Mouse (Mus musculus): Measurements from ENCODE around the gene Vsx2. TPM values are rescaled to one million over a fixed set of nuclear protein-coding genes. Genes with fewer than 3 reads are reported as not detected.

The Vsx2 gene
- total RNA-seq (2014; rRNA removed), result 2.5 and 4.0 TPM in 2 replicates
- 1.8 and 2.4 TPM in 2 replicates for polyA plus RNA-seq (2015; fragmentation: Nextera tagmentation; extraction: Ambion mirVana)

GRCm38 (mm10) chr12:84569336-84569970 lies at the start of gene Vsx2:
Vsx2 (plus strand) TSS chr12:84569762.
- Histone ChIP-seq H3K4me1 (ENCODE audit: insufficient read depth, low read length) (no peaks in the 10 kb centered on the region), H3K9me3 (ENCODE audit: low read length) (no peaks in the 10 kb centered on the region), H3K9ac (replicated peaks; ENCODE audit: low read length) (no peak within 1 kb of the TSS), H3K27ac (no peak within 1 kb of the TSS), H3K36me3 (ENCODE audit: insufficient read depth, low read length) (no peaks in the 10 kb centered on the region), H3K27me3 (ENCODE audit: insufficient read depth, low read length) (peaks cover 68% of the 10 kb centered on the region), H3K4me2 (ENCODE audit: low read depth, low read length) (peak within 1 kb of the TSS; percentile 5; the same call in 1 of the 2 replicates), H3K4me3 (ENCODE audit: low read length) (peak within 1 kb of the TSS; percentile 10)
- DNase-seq (ENCODE audit: low spot score), result no peak
- TF ChIP-seq CTCF (IDR thresholded peaks at IDR 0.05; ENCODE audit: low read depth), result no peak
- ATAC-seq, result 0 out of 2 replicates have a peak, but pooled peaks have one; percentile 35
- 2% methylated on average over 25 of the region's 25 CpGs for WGBS

GRCm38 (mm10) chr12:84523728-84524127 lies 45.8 kb upstream of the Vsx2 start:
- no peak for DNase-seq (ENCODE audit: low spot score)
- no peak for TF ChIP-seq CTCF (IDR thresholded peaks at IDR 0.05; ENCODE audit: low read depth)
- no peak overlapping the region for H3K4me3 ChIP-seq (ENCODE audit: low read length)
- no peaks in the 10 kb centered on the region for H3K4me1 ChIP-seq (ENCODE audit: insufficient read depth, low read length)
- H3K4me2 ChIP-seq (ENCODE audit: low read depth, low read length), result no peak overlapping the region
- H3K9me3 ChIP-seq (ENCODE audit: low read length), result no peaks in the 10 kb centered on the region
- no peaks in the 10 kb centered on the region for H3K36me3 ChIP-seq (ENCODE audit: insufficient read depth, low read length)
- peaks cover 6% of the 10 kb centered on the region; the same call in 1 of the 2 replicates for H3K27me3 ChIP-seq (ENCODE audit: insufficient read depth, low read length)
- H3K9ac ChIP-seq (replicated peaks; ENCODE audit: low read length), result no peak overlapping the region
- ATAC-seq, result no peak
- H3K27ac ChIP-seq, result no peak overlapping the region
- WGBS, result 63% methylated on average over 3 of the region's 3 CpGs

GRCm38 (mm10) chr12:84524147-84525050 lies 45.2 kb upstream of the Vsx2 start:
- H3K27ac ChIP-seq, result no peak overlapping the region
- no peak overlapping the region for H3K4me3 ChIP-seq (ENCODE audit: low read length)
- no peaks in the 10 kb centered on the region for H3K36me3 ChIP-seq (ENCODE audit: insufficient read depth, low read length)
- H3K4me1 ChIP-seq (ENCODE audit: insufficient read depth, low read length), result no peaks in the 10 kb centered on the region
- 71% methylated on average over 11 of the region's 11 CpGs for whole genome bisulfite sequencing
- DNase-seq (ENCODE audit: low spot score), result no peak
- no peak overlapping the region for H3K4me2 ChIP-seq (ENCODE audit: low read depth, low read length)
- ATAC-seq, result no peak
- H3K9me3 ChIP-seq (ENCODE audit: low read length), result no peaks in the 10 kb centered on the region
- no peak for TF ChIP-seq CTCF (IDR thresholded peaks at IDR 0.05; ENCODE audit: low read depth)
- no peak overlapping the region for H3K9ac ChIP-seq (replicated peaks; ENCODE audit: low read length)
- peaks cover 6% of the 10 kb centered on the region; the same call in 1 of the 2 replicates for H3K27me3 ChIP-seq (ENCODE audit: insufficient read depth, low read length)

GRCm38 (mm10) chr12:84525422-84525821 lies 44.1 kb upstream of the Vsx2 start:
- no peaks in the 10 kb centered on the region for H3K4me1 ChIP-seq (ENCODE audit: insufficient read depth, low read length)
- peaks cover 6% of the 10 kb centered on the region; the same call in 1 of the 2 replicates for H3K27me3 ChIP-seq (ENCODE audit: insufficient read depth, low read length)
- no peaks in the 10 kb centered on the region for H3K9me3 ChIP-seq (ENCODE audit: low read length)
- no peak overlapping the region for H3K27ac ChIP-seq
- 87% methylated on average over 12 of the region's 12 CpGs for WGBS
- no peak overlapping the region for H3K4me3 ChIP-seq (ENCODE audit: low read length)
- H3K36me3 ChIP-seq (ENCODE audit: insufficient read depth, low read length), result no peaks in the 10 kb centered on the region
- DNase-seq (ENCODE audit: low spot score) (no peak), ATAC-seq (no peak)
- no peak overlapping the region for H3K9ac ChIP-seq (replicated peaks; ENCODE audit: low read length)
- TF ChIP-seq CTCF (IDR thresholded peaks at IDR 0.05; ENCODE audit: low read depth), result no peak
- H3K4me2 ChIP-seq (ENCODE audit: low read depth, low read length), result no peak overlapping the region

GRCm38 (mm10) chr12:84530426-84530825 lies 39.1 kb upstream of the Vsx2 start:
- WGBS, result 95% methylated on average over 5 of the region's 5 CpGs
- H3K4me3 ChIP-seq (ENCODE audit: low read length), result no peak overlapping the region
- H3K36me3 ChIP-seq (ENCODE audit: insufficient read depth, low read length), result no peaks in the 10 kb centered on the region
- H3K9me3 ChIP-seq (ENCODE audit: low read length), result no peaks in the 10 kb centered on the region
- no peak overlapping the region for H3K9ac ChIP-seq (replicated peaks; ENCODE audit: low read length)
- no peak overlapping the region for H3K27ac ChIP-seq
- no peak overlapping the region for H3K4me2 ChIP-seq (ENCODE audit: low read depth, low read length)
- peaks cover 6% of the 10 kb centered on the region; the same call in 1 of the 2 replicates for H3K27me3 ChIP-seq (ENCODE audit: insufficient read depth, low read length)
- DNase-seq (ENCODE audit: low spot score), result no peak
- peaks cover 13% of the 10 kb centered on the region; the same call in 1 of the 2 replicates for H3K4me1 ChIP-seq (ENCODE audit: insufficient read depth, low read length)
- no peak for ATAC-seq
- TF ChIP-seq CTCF (IDR thresholded peaks at IDR 0.05; ENCODE audit: low read depth), result no peak

GRCm38 (mm10) chr12:84531906-84532829 lies 37.4 kb upstream of the Vsx2 start:
- WGBS, result 25% methylated on average over 13 of the region's 13 CpGs
- ATAC-seq, result peak; percentile 91
- peaks cover 13% of the 10 kb centered on the region; the same call in 1 of the 2 replicates for H3K4me1 ChIP-seq (ENCODE audit: insufficient read depth, low read length)

More at GRCm38 (mm10) chr12:84531906-84532829, 37.4 kb upstream of the Vsx2 start:
- Histone ChIP-seq H3K27me3 (ENCODE audit: insufficient read depth, low read length) (no peaks in the 10 kb centered on the region), H3K9me3 (ENCODE audit: low read length) (no peaks in the 10 kb centered on the region), H3K27ac (peak overlapping the region; percentile 42; the same call in 1 of the 2 replicates), H3K4me3 (ENCODE audit: low read length) (no peak overlapping the region), H3K4me2 (ENCODE audit: low read depth, low read length) (no peak overlapping the region), H3K36me3 (ENCODE audit: insufficient read depth, low read length) (no peaks in the 10 kb centered on the region), H3K9ac (replicated peaks; ENCODE audit: low read length) (no peak overlapping the region)
- TF ChIP-seq CTCF (IDR thresholded peaks at IDR 0.05; ENCODE audit: low read depth), result no peak
- peak; percentile 68 for DNase-seq (ENCODE audit: low spot score)
